14 mouse cellular contexts compared by ENCODE assay signal in genomic region chr9:65197826-65198225, GRCm38 (mm10). TPM values are rescaled to one million over a fixed set of nuclear protein-coding genes. Genes with fewer than 3 reads are reported as not detected.
A peak's percentile ranks its signal among the peaks of the same experiment; 100 is the strongest.
DNase-seq lines count a peak whose midpoint lies in the region; ATAC-seq and TF ChIP-seq lines count a peak whose summit lies in the region.
"Had no signal": no experiment of that assay in that cellular context is flagged by ENCODE, and none has a peak within 500 bp of the region (broad histone marks: within the 10 kb centered on the region; RNA-seq: fewer than 3 reads in every experiment).

No protein-coding gene starts in this region.

- ATAC-seq in midbrain, embryonic 16.5 days, result no peak
- ATAC-seq in erythroid progenitor cell, adult 5-6 weeks (replicated peaks; ENCODE audit: low FRiP score, poor library complexity, severe bottlenecking), result peak; percentile 62
- no peak for ATAC-seq in stomach, postnatal 0 days (ENCODE audit: low FRiP score, low TSS enrichment)

- peaks cover 70% of the 10 kb centered on the region for H3K4me1 ChIP-seq in midbrain, embryonic 10.5 days
- H3K4me1 ChIP-seq in midbrain, embryonic 16.5 days (ENCODE audit: control insufficient read depth, insufficient read depth, low read length), result peaks cover 16% of the 10 kb centered on the region
- H3K4me1 ChIP-seq in stomach, postnatal 0 days (replicated peaks; ENCODE audit: control insufficient read depth, insufficient read depth), result peaks cover 5% of the 10 kb centered on the region; the same call in 1 of the 2 replicates

- no peak overlapping the region for H3K4me2 ChIP-seq in midbrain, embryonic 16.5 days (ENCODE audit: low read length)
- no peak overlapping the region for H3K4me2 ChIP-seq in stomach, postnatal 0 days (replicated peaks; ENCODE audit: low read depth)

- TF ChIP-seq EP300 in stomach, postnatal 0 days (optimal IDR thresholded peaks at IDR 0.05), result no peak

- no peak overlapping the region for H3K4me3 ChIP-seq in midbrain, embryonic 10.5 days
- no peak overlapping the region for H3K4me3 ChIP-seq in midbrain, embryonic 16.5 days (ENCODE audit: low read depth, low read length)
- H3K4me3 ChIP-seq in stomach, postnatal 0 days (ENCODE audit: low read depth, low read length), result no peak overlapping the region
- H3K4me3 ChIP-seq: heart, embryonic 13.5 days; left cerebral cortex, adult 2 months had no signal

- no peaks in the 10 kb centered on the region for H3K9me3 ChIP-seq in midbrain, embryonic 10.5 days (replicated peaks)
- no peaks in the 10 kb centered on the region for H3K9me3 ChIP-seq in midbrain, embryonic 16.5 days (replicated peaks; ENCODE audit: control insufficient read depth, low read length, poor library complexity, severe bottlenecking)
- no peaks in the 10 kb centered on the region for H3K9me3 ChIP-seq in stomach, postnatal 0 days (ENCODE audit: control insufficient read depth, low read length)
- H3K9me3 ChIP-seq: heart, embryonic 13.5 days had no signal

- H3K27me3 ChIP-seq in midbrain, embryonic 10.5 days (ENCODE audit: low read depth, poor library complexity, severe bottlenecking), result no peaks in the 10 kb centered on the region
- no peaks in the 10 kb centered on the region for H3K27me3 ChIP-seq in midbrain, embryonic 16.5 days (ENCODE audit: control insufficient read depth, insufficient read depth, low read depth, low read length)
- no peaks in the 10 kb centered on the region for H3K27me3 ChIP-seq in stomach, postnatal 0 days (ENCODE audit: control insufficient read depth, insufficient read depth, low read length)
- H3K27me3 ChIP-seq: heart, embryonic 13.5 days had no signal

- no peaks in the 10 kb centered on the region for H3K36me3 ChIP-seq in midbrain, embryonic 10.5 days
- no peaks in the 10 kb centered on the region for H3K36me3 ChIP-seq in midbrain, embryonic 16.5 days (ENCODE audit: control insufficient read depth, insufficient read depth, low read length)
- no peaks in the 10 kb centered on the region for H3K36me3 ChIP-seq in stomach, postnatal 0 days (ENCODE audit: control insufficient read depth, insufficient read depth, low read length)
- H3K36me3 ChIP-seq: heart, embryonic 13.5 days had no signal

- DNase-seq in adrenal gland, adult 2 months, result peak; percentile 76
- no peak for DNase-seq in adrenal gland, adult 8-10 months
- DNase-seq in midbrain, embryonic 10.5 days (ENCODE audit: low spot score), result no peak
- peak; percentile 38 to 75 for DNase-seq in spleen, postnatal 10 days (ENCODE audit: low spot score in 2 of 2)
- DNase-seq in retina, postnatal 1 day, result no peak
- no peak for DNase-seq in stomach, postnatal 0 days (ENCODE audit: low spot score)
- DNase-seq: kidney, postnatal 36 days; lung, postnatal 4 days; right cerebral cortex, postnatal 25 days had no signal

- WGBS in midbrain, embryonic 10.5 days, result 83% methylated on average over 6 of the region's 6 CpGs
- 89% methylated on average over 6 of the region's 6 CpGs for WGBS in midbrain, embryonic 16.5 days
- WGBS in stomach, postnatal 0 days, result 75% methylated on average over 6 of the region's 6 CpGs

- no peak for TF ChIP-seq CTCF in stomach, postnatal 0 days (IDR thresholded peaks at IDR 0.05; ENCODE audit: low read depth)

- peak overlapping the region; percentile 42; the same call in 1 of the 2 replicates for H3K27ac ChIP-seq in midbrain, embryonic 10.5 days (replicated peaks)
- H3K27ac ChIP-seq in midbrain, embryonic 16.5 days (ENCODE audit: low read length), result no peak overlapping the region
- H3K27ac ChIP-seq in stomach, postnatal 0 days (replicated peaks), result no peak overlapping the region

- no peak overlapping the region for H3K9ac ChIP-seq in midbrain, embryonic 16.5 days (ENCODE audit: low read depth, low read length)
- H3K9ac ChIP-seq in stomach, postnatal 0 days (ENCODE audit: low read length), result no peak overlapping the region

RNA-seq across cellular contexts. Expression of gene Parp16, which starts 2.7 kb away (rescaled TPM):
- total RNA-seq in adrenal gland, adult 2 months (2021), result 10 to 100 TPM; 13.5 to 22.3 TPM
- 41.9 and 49.8 TPM in 2 replicates for polyA plus RNA-seq in adrenal gland, adult 2 months (2012; rRNA removed)
- 10 to 100 TPM; 16.2 to 44.2 (median 33.1) TPM for total RNA-seq in adrenal gland, adult 8-10 months (2022)
- polyA plus RNA-seq in midbrain, embryonic 10.5 days (2016; fragmentation: Nextera tagmentation; extraction: Ambion mirVana), result 7.2 and 7.9 TPM in 2 replicates
- 8.5 and 9.0 TPM in 2 replicates for polyA plus RNA-seq in midbrain, embryonic 16.5 days (2015; fragmentation: Nextera tagmentation; extraction: Ambion mirVana)
- 17.7 and 28.5 TPM in 2 replicates for total RNA-seq in erythroid progenitor cell, adult 5-6 weeks (2015; ENCODE audit: low replicate concordance)
- 13.7 and 15.2 TPM in 2 replicates for total RNA-seq in erythroid progenitor cell, adult 5-6 weeks (2017; ENCODE audit: low replicate concordance)
- 5.0 TPM in 2 replicates for polyA plus RNA-seq in stomach, postnatal 0 days (2015; fragmentation: Nextera tagmentation; extraction: Ambion mirVana)

RNA-seq across cellular contexts. Expression of gene Igdcc3, which starts 56.8 kb away (rescaled TPM):
- 1 to 10 TPM; 1.1 to 1.4 TPM for total RNA-seq in adrenal gland, adult 2 months (2021)
- polyA plus RNA-seq in adrenal gland, adult 2 months (2012; rRNA removed), result 2.6 and 4.8 TPM in 2 replicates
- 1 to 10 TPM in 3 of 4 experiments, under 1 TPM in 1; 0.84 to 4.0 (median 2.4) TPM for total RNA-seq in adrenal gland, adult 8-10 months (2022)
- 334 and 450 TPM in 2 replicates for polyA plus RNA-seq in midbrain, embryonic 10.5 days (2016; fragmentation: Nextera tagmentation; extraction: Ambion mirVana)
- 8.7 and 9.1 TPM in 2 replicates for polyA plus RNA-seq in midbrain, embryonic 16.5 days (2015; fragmentation: Nextera tagmentation; extraction: Ambion mirVana)
- not detected in 2 replicates for total RNA-seq in erythroid progenitor cell, adult 5-6 weeks (2015; ENCODE audit: low replicate concordance)
- not detected in 2 replicates for total RNA-seq in erythroid progenitor cell, adult 5-6 weeks (2017; ENCODE audit: low replicate concordance)
- polyA plus RNA-seq in stomach, postnatal 0 days (2015; fragmentation: Nextera tagmentation; extraction: Ambion mirVana), result 0.32 and 0.35 TPM in 2 replicates
- polyA plus RNA-seq: C2C12 had no signal

Comparison
In these comparisons a context has a peak if more than half of its experiments do, and no peak if none do; other contexts are left out.
1. DNase-seq: peak in adrenal gland, adult 2 months (single experiment) and spleen, postnatal 10 days (2 of 2); none in adrenal gland, adult 8-10 months (single experiment), midbrain, embryonic 10.5 days (single experiment), retina, postnatal 1 day (single experiment) and stomach, postnatal 0 days (single experiment).
2. RNA of gene Igdcc3, which starts 56.8 kb away (polyA plus RNA-seq): 334 to 450 TPM in midbrain, embryonic 10.5 days; 8.7 to 9.1 TPM in midbrain, embryonic 16.5 days, 2.6 to 4.8 TPM in adrenal gland, adult 2 months and 0.32 to 0.35 TPM in stomach, postnatal 0 days; every median in the first group is over 10 times any median in the second.